Mouse (Mus musculus): ENCODE data around the gene Socs2.

- no peak for TF ChIP-seq CTCF (IDR thresholded peaks at IDR 0.05; ENCODE audit: low read depth, low read length)
- TF ChIP-seq TAL1 (conservative IDR thresholded peaks at IDR 0.05; ENCODE audit: low read depth, low read length) = no peak
These were observed 40.5 kb upstream of the Socs2 start for GRCm38 (mm10) chr10:95457367-95458049.

Data from G1E (cell line).